Mouse (Mus musculus): ENCODE measurements around the gene Uvrag.

Gene Uvrag

DNA sequence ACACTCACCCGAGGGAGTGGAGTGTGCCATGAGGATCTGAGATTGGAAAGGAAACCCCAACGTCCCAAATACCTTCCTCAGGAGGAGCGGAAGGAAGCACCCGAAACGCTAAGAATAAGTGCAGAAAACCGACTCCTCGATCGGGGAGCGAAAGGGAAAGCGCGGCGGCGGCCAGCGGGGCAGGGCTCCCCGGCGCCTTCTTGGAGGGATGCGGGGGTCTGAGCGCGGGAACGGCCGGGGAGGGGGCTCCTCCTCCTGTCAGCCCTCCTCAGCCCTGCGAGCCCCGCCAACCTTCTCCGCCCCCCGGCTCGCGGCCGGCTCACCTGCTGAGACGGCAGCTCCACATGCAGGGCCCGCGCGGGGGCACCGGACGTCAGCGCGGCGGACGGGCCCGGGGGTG is 430 bp downstream of the Uvrag start:
- no peak for DNase-seq (ENCODE audit: low spot score in 2 of 2)

GRCm38 (mm10) chr7:99139841-99140491 is 975 bp downstream of the Uvrag start:
- DNase-seq (ENCODE audit: low spot score in 2 of 2): no peak

DNA sequence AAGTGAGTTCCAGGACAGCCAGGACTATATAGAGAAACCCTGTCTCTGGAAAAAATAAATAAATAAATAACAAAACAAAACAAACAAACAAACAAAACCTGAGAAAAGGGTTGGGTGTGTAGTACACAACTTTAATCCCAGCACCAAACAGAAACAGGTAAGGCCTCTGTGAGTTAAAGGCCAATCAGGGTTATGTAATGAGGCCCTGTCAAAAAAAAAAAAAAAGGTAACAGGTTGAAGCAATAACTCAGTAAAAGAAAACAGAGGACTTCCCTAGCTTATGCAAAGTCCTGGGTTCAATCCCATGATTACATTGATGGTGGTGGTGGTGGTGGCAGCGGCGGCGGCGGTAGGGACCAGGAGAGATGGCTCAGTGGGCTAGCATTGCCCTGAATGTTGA is 3.4 kb downstream of the Uvrag start:
- DNase-seq (ENCODE audit: low spot score in 2 of 2): no peak

- DNase-seq (ENCODE audit: low spot score in 2 of 2): no peak
Measured at GRCm38 (mm10) chr7:99136789-99137188, 4.2 kb downstream of the Uvrag start.

- no peak for DNase-seq (ENCODE audit: low spot score in 2 of 2)
Measured at GRCm38 (mm10) chr7:99133811-99134402, 7.0 kb downstream of the Uvrag start.

DNA sequence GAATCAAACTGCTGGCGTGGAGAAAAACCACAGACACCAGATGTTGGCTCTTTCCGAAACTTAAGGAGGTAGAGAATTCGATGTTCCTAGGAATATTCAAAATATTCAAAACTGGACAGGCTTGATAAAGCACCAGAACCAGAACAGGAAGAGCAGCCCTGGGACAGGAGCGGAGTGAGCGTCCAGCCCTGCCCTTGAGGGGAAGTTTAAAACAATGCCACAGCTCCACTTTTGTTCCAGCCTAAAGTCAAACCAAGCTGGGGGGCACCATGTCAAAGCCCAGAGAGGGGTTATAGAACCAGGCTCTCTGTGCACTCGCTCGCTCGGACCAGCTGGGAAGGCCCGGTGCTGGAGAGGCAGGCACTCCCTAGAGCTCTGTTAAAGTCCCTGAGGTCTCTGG is 8.3 kb downstream of the Uvrag start:
- no peak for DNase-seq (ENCODE audit: low spot score in 2 of 2)

- DNase-seq (ENCODE audit: low spot score in 2 of 2): no peak
Measured at GRCm38 (mm10) chr7:99131819-99132353, 9.1 kb downstream of the Uvrag start.

DNA sequence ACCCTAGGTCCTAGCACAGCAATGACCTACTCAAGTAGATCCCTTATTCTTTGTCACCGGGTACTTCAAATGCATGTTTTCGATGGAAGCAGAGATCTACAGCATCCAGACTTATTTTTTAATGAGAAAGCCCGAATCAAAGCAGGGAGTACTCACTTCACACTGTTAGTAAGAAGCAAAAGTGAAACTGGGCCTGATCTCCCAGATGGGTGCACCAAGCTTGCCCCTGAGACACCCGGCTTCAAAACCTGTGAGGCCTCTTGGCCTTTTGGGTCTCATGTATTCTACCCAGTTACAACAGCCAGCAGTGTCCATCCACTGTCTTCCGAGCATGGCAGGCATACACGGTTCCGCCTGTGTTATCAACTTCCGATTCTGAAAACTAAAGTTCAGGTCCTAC is 12.0 kb downstream of the Uvrag start:
- no peak for DNase-seq (ENCODE audit: low spot score in 2 of 2)

DNA sequence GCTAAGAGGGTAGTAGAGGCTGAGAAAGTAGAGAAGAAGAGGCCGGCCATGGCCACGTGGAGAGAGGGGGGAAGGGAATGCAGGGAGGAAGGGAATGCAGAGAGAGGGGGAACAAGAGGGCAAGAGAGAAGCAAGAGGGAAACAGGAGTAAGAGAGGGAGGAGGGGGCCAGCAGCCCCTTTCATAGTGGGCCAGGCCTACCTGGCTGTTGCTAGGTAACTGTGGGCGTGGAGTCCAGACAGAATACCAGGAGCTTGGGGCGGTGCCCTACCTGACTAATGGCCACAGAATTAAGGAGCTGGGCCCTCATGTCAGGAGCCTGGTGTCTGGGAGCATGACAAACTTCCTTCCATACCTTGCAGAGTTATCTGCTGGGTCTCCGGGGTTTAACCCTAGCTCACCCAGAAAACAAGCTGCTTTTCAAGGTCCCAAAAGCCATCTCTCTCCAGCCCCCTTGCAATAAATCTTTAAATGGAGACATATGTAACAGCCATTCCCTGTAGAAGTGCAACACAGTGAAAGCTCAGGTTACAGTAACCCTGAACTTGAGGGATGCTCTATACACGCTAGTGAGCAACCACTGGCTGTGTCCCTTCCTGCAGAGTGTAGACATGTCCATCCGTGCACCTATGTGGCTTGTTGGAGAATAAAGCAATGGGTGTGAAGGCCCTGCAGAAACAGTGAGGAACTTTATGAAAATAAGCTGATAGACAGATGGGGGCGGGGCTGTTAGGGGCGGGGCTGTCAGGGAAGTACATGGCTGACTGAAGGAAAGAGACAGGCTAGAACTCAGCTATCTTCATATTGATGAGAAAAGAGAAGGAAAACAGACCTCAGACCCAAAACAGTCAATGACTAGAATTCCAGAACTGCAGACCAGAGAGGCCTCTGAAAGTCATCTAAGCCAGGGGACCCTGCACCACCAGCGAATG is 12.7 kb downstream of the Uvrag start:
- no peak for DNase-seq (ENCODE audit: low spot score in 2 of 2)

DNA sequence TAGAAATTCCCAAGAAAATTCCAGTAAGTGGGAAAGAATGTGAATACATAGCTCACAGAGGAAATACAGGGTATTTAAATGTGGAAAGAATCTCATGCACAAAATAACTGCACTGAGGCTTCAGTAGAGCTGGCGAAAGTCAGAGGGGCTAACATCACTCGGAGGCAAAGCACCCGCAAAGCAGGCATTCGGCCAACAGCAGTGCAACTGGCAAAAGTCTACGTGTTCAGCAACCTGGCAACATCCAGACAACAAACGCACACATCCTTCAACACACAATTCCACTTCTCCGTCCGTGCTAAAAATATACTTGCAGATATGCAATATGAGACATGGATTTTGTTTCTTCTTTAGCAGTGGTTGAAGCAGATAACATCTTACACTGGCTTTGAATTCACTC is 14.9 kb downstream of the Uvrag start:
- peak in 1 of 2 experiments; percentile 50 for DNase-seq (ENCODE audit: low spot score in 2 of 2)

GRCm38 (mm10) chr7:99122651-99123050 is 18.3 kb downstream of the Uvrag start:
- DNase-seq (ENCODE audit: low spot score in 2 of 2): no peak

DNA sequence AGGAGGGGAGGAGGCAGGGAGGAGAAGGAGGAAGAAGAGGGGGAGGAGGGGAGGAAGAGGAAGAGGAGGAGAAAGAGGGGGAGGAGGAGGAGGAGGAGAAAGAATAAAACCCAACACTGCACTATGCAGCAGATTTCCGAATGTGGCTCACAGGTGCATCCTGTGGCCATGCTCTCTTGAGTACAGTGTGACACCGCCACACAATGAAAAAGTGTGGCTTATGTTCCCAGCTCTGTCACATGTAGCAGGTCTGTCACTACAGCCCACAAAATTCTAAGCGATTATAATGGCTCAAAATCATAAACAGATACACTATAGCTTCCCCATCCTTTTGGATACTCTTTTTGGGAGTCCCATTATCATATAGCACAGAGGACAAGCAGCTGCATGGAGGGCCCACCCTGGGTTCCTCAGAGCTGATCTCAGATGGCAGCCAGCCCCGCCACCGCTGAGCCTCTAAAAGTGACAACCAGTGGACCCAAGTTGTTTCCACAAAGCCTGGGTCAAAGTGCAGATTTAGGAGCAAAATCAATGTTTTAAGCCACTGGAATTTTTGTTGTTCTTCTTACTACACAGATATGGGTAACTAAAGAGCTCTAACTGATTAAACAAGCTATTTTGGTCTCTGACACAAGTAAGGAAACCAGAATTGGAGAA is 19.9 kb downstream of the Uvrag start:
- DNase-seq (ENCODE audit: low spot score in 2 of 2): no peak

DNA sequence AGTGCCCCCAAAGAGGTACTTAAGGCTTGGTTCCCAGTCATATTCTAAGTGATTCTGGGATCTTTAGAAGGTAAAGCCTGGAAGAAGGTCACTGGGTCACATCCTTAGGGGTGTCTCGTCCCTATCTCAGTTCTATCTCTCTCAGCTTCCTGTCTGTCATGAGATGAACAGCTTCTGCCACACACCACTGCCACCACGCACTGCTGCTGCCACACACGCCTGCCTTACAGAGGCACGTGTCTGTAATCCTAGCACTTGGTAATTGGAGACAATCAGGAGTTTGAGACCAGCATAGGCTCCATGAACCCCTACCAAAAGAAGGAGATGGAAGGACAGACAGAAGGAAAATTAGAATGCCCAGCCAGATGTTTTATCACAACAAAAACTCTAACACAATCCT is 20.9 kb downstream of the Uvrag start:
- DNase-seq (ENCODE audit: low spot score in 2 of 2): no peak

GRCm38 (mm10) chr7:99116781-99117180 is 24.2 kb downstream of the Uvrag start:
- no peak for DNase-seq (ENCODE audit: low spot score in 2 of 2)

GRCm38 (mm10) chr7:99114006-99114726 is 26.8 kb downstream of the Uvrag start:
- DNase-seq (ENCODE audit: low spot score in 2 of 2): no peak

DNA sequence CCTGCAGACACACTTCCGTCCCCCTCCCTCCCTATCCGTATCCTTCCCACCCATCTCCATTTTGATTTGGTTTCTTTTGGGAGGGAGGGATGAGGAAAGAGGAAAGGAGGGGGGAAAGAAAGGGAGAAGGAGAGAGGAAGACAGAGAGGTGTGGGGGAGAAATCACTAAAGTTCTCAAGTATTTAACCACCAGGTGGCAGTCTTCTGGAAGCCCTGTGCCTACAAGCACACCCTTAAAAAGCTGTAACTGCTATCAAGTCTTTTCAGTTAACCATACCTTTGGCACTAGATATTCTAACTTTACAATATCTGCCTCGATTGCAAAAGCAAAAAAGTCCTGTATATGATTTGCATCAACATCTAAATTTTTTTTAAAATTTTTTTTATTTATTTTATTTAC is 33.4 kb downstream of the Uvrag start:
- no peak for DNase-seq (ENCODE audit: low spot score in 2 of 2)

DNA sequence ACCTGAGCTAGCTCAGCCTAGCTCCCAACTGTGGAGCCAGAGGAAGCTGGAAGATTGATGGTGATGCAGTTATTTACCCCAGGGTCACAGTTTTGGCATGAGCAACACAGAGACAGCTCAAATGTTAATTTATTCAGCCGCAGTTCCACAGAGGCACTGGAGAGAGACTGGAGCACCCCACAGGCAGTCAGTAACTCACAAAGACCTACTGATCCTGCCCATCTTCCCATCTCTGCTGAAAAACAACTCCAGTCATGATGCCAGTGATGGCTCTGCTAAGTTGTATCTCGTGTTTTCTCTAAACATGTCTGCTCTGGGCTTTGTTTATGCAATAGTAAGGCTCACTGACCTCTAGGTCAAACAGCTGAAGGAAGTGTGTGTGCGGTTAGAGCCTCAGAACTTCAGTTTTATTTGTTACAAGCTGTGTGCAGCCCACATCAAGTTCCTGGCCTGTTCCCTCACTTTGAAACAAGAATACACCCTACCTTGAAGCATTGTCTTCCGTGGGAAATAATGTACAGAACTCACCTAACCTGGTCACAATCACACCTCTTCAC is 34.1 kb downstream of the Uvrag start:
- DNase-seq (ENCODE audit: low spot score in 2 of 2): no peak

DNA sequence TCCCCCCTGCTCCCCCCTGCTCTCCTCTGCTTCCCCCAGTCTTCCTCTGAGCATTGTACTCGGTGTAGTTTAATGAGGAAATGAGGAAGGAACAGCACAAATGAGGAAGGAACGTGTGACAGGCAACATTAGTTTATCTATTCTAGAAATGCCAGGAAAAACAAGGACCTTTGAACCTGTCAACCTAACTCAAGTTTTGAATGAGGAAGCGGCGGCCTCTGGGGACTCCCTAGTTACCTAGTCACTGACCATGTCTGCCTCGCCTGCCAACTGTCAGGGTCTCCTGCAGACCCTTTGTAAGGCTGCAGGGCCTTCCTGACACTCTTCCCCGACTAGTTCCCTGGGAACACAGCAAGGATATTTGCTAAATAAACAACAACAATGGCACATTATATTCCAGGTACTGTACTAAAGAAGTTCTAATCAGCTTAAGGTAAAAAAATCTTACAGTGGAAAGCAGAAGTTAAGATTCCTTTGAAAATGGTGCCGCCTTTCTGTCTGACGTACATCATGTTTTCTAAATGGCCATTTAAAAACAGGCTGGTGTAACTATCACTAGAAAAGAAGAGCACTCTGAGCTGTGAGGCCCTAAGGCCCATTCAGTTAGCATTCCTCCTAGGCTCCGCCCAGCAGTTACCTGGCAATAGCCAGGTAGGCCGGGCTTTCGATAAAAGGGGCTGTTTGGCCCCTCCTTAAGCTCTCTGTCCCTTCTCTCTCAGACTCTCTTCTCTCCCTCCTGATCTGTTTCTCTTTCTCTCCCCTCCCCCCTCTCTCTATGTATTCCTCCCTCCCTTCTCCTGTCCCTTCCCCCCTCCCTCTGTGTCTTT is 39.0 kb downstream of the Uvrag start:
- no peak for DNase-seq (ENCODE audit: low spot score in 2 of 2)

GRCm38 (mm10) chr7:99101076-99101475 is 39.9 kb downstream of the Uvrag start:
- no peak for DNase-seq (ENCODE audit: low spot score in 2 of 2)

GRCm38 (mm10) chr7:99100573-99100972 is 40.4 kb downstream of the Uvrag start:
- no peak for DNase-seq (ENCODE audit: low spot score in 2 of 2)
